Mouse (Mus musculus) cerebellum, adult 11 months (tissue): ENCODE measurements around the gene Ghsr.

Experiments
- DNase-seq: peaks from one replicate; pipeline ENCODE4 v3.0.0; 2022

The Ghsr gene

GRCm38 (mm10) chr3:27413566-27413965 lies 42.4 kb downstream of the Ghsr start:
- DNase-seq, result no peak

GRCm38 (mm10) chr3:27416786-27417185 lies 45.6 kb downstream of the Ghsr start:
- DNase-seq, result no peak

DNA sequence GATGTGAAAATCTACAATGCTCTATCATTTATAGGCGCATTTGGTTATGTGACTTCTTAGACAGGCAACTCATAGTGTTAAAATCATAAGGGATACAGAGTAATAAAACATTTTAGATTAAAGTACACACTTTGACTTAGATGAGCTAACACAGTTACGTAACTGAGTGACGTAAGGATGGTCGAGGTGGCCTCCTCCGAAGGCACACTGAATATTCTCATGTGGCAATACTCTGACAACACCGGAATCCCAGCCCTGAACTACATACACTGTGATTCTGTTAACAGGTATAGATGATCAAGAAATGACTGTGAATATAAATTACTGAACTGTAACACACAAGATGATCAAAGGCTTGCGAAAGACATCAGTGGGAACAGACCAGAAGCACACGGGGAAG lies 47.5 kb downstream of the Ghsr start:
- no peak for DNase-seq

GRCm38 (mm10) chr3:27421980-27422379 lies 50.8 kb downstream of the Ghsr start:
- DNase-seq, result no peak

- no peak for DNase-seq
Measured at GRCm38 (mm10) chr3:27422521-27422920, 51.4 kb downstream of the Ghsr start.

- no peak for DNase-seq
Measured at GRCm38 (mm10) chr3:27424049-27424667, 53.0 kb downstream of the Ghsr start.

- DNase-seq, result no peak
Measured at GRCm38 (mm10) chr3:27427406-27427805, 56.3 kb downstream of the Ghsr start.
